Mouse (Mus musculus): ENCODE measurements around the gene Meig1. TPM values are rescaled to one million over a fixed set of nuclear protein-coding genes. Genes with fewer than 3 reads are reported as not detected.
A peak's percentile ranks its signal among the peaks of the same experiment; 100 is the strongest.

Gene Meig1
- polyA plus RNA-seq (2015; fragmentation: Nextera tagmentation; extraction: Ambion mirVana), result 5.5 and 6.0 TPM in 2 replicates

- H3K4me2 ChIP-seq, result peak within 1 kb of the TSS; percentile 93
These were observed at the start of gene Meig1 for GRCm38 (mm10) chr2:3422548-3422947. Gene Meig1 (minus strand): TSS chr2:3422648.

GRCm38 (mm10) chr2:3456590-3456989 lies 34.1 kb upstream of the Meig1 start:
- no peak for ATAC-seq (ENCODE audit: low FRiP score, low read depth)
- H3K36me3 ChIP-seq, result peaks cover 52% of the 10 kb centered on the region
- WGBS, result 79% methylated on average over 4 of the region's 4 CpGs

More at GRCm38 (mm10) chr2:3422548-3422947, at the start of gene Meig1:
- Histone ChIP-seq H3K9ac (no peak within 1 kb of the TSS), H3K4me3 (no peak within 1 kb of the TSS), H3K27me3 (peaks cover 6% of the 10 kb centered on the region; the same call in 1 of the 2 replicates), H3K36me3 (0 out of 2 replicates have a peak, but pooled peaks cover 3% of the 10 kb centered on the region), H3K27ac (replicated peaks) (no peak within 1 kb of the TSS), H3K4me1 (replicated peaks) (peaks cover 21% of the 10 kb centered on the region), H3K9me3 (no peaks in the 10 kb centered on the region)
- no peak for ATAC-seq (ENCODE audit: low FRiP score, low read depth)
- WGBS, result 74% methylated on average over 3 of the region's 3 CpGs

GRCm38 (mm10) chr2:3453096-3453495 lies 30.6 kb upstream of the Meig1 start:
- Histone ChIP-seq H3K36me3 (peaks cover 56% of the 10 kb centered on the region), H3K27ac (replicated peaks) (no peak overlapping the region), H3K4me2 (no peak overlapping the region), H3K4me3 (no peak overlapping the region), H3K27me3 (no peaks in the 10 kb centered on the region), H3K4me1 (replicated peaks) (no peaks in the 10 kb centered on the region), H3K9me3 (no peaks in the 10 kb centered on the region), H3K9ac (no peak overlapping the region)
- WGBS, result 84% methylated on average over 3 of the region's 3 CpGs
- ATAC-seq (ENCODE audit: low FRiP score, low read depth), result no peak

More at GRCm38 (mm10) chr2:3456590-3456989, 34.1 kb upstream of the Meig1 start:
- Histone ChIP-seq H3K9ac (no peak overlapping the region), H3K9me3 (no peaks in the 10 kb centered on the region), H3K27ac (replicated peaks) (no peak overlapping the region), H3K4me1 (replicated peaks) (no peaks in the 10 kb centered on the region), H3K27me3 (no peaks in the 10 kb centered on the region), H3K4me2 (no peak overlapping the region), H3K4me3 (no peak overlapping the region)

DNA sequence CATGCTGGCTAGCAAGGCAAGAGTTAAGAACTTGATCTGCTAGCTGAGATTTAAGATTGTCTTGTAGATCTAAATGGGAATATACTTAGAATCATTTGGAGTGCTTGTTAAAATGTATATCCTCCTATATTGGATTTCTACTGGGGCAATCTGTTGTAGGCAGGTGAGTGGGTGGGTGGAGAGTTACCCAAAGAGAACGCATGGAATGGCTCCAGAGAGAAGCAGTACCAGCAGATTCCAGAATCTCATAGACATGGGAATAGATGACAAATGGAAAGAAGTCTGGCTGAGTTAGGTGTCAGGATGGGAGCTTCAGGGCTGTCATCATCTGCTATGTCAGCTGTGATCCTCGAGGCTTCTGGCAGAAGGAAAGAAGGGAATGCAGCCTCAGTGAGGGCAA lies 27.0 kb upstream of the Meig1 start:
- Histone ChIP-seq H3K27ac (replicated peaks) (no peak overlapping the region), H3K27me3 (no peaks in the 10 kb centered on the region), H3K36me3 (peaks cover 56% of the 10 kb centered on the region), H3K9ac (no peak overlapping the region), H3K4me2 (no peak overlapping the region), H3K9me3 (no peaks in the 10 kb centered on the region), H3K4me1 (replicated peaks) (no peaks in the 10 kb centered on the region), H3K4me3 (no peak overlapping the region)
- WGBS, result 85% methylated on average over 2 of the region's 2 CpGs
- no peak for ATAC-seq (ENCODE audit: low FRiP score, low read depth)

- H3K36me3 ChIP-seq, result peaks cover 57% of the 10 kb centered on the region
- H3K27me3 ChIP-seq, result no peaks in the 10 kb centered on the region
- no peak overlapping the region for H3K4me2 ChIP-seq
- no peak overlapping the region for H3K27ac ChIP-seq (replicated peaks)
- no peak overlapping the region for H3K4me3 ChIP-seq
- WGBS, result 79% methylated on average over 4 of the region's 4 CpGs
- H3K9ac ChIP-seq, result no peak overlapping the region
- H3K9me3 ChIP-seq, result no peaks in the 10 kb centered on the region
- H3K4me1 ChIP-seq (replicated peaks), result no peaks in the 10 kb centered on the region
- no peak for ATAC-seq (ENCODE audit: low FRiP score, low read depth)
These were observed 23.5 kb upstream of the Meig1 start for GRCm38 (mm10) chr2:3445984-3446383.

DNA sequence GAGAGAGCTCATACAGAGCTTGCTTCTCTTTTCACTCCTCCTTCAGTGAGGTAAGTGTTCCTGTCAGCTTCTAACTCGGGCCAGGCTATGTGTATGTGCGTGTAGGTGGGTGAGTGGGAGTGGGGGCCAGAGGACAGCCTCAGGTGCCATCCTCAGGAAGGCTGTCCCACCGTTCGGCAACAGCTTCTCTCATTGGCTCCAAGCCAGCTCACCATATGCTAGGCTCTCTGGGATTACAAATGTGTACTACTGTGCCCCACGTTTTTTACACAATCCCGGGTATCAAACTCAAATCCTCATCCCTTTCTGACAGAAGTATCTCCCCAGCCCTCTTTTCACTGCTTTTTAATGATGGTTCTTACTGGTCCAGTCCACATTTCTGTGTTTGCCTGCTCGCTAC lies 21.8 kb upstream of the Meig1 start:
- H3K9me3 ChIP-seq, result no peaks in the 10 kb centered on the region
- no peak overlapping the region for H3K9ac ChIP-seq
- no peaks in the 10 kb centered on the region for H3K4me1 ChIP-seq (replicated peaks)
- ATAC-seq (ENCODE audit: low FRiP score, low read depth), result no peak
- no peak overlapping the region for H3K27ac ChIP-seq (replicated peaks)
- H3K27me3 ChIP-seq, result no peaks in the 10 kb centered on the region
- H3K4me3 ChIP-seq, result no peak overlapping the region
- H3K36me3 ChIP-seq, result peaks cover 52% of the 10 kb centered on the region
- 76% methylated on average over 7 of the region's 7 CpGs for WGBS
- H3K4me2 ChIP-seq, result no peak overlapping the region

GRCm38 (mm10) chr2:3437956-3438355 lies 15.5 kb upstream of the Meig1 start:
- no peaks in the 10 kb centered on the region for H3K9me3 ChIP-seq
- no peak for ATAC-seq (ENCODE audit: low FRiP score, low read depth)
- H3K36me3 ChIP-seq, result peaks cover 22% of the 10 kb centered on the region
- no peak overlapping the region for H3K9ac ChIP-seq
- no peak overlapping the region for H3K27ac ChIP-seq (replicated peaks)
- no peaks in the 10 kb centered on the region for H3K27me3 ChIP-seq
- 48% methylated on average over 7 of the region's 7 CpGs for WGBS
- H3K4me3 ChIP-seq, result no peak overlapping the region
- H3K4me2 ChIP-seq, result no peak overlapping the region
- no peaks in the 10 kb centered on the region for H3K4me1 ChIP-seq (replicated peaks)

- H3K4me3 ChIP-seq, result no peak overlapping the region
- H3K27me3 ChIP-seq, result no peaks in the 10 kb centered on the region
- no peaks in the 10 kb centered on the region for H3K9me3 ChIP-seq
- ATAC-seq (ENCODE audit: low FRiP score, low read depth), result no peak
- peaks cover 20% of the 10 kb centered on the region; the same call in 1 of the 2 replicates for H3K36me3 ChIP-seq
- H3K4me2 ChIP-seq, result no peak overlapping the region
- no peak overlapping the region for H3K27ac ChIP-seq (replicated peaks)
- H3K9ac ChIP-seq, result no peak overlapping the region
- WGBS, result 80% methylated on average over 6 of the region's 6 CpGs
- H3K4me1 ChIP-seq (replicated peaks), result no peaks in the 10 kb centered on the region
These were observed 13.1 kb upstream of the Meig1 start for GRCm38 (mm10) chr2:3435369-3436061.

GRCm38 (mm10) chr2:3430956-3431355 lies 8.5 kb upstream of the Meig1 start:
- no peak overlapping the region for H3K9ac ChIP-seq
- 92% methylated on average over 9 of the region's 9 CpGs for WGBS
- H3K27me3 ChIP-seq, result no peaks in the 10 kb centered on the region
- no peaks in the 10 kb centered on the region for H3K9me3 ChIP-seq
- H3K36me3 ChIP-seq, result peaks cover 17% of the 10 kb centered on the region; the same call in 1 of the 2 replicates
- no peaks in the 10 kb centered on the region for H3K4me1 ChIP-seq (replicated peaks)
- no peak overlapping the region for H3K4me3 ChIP-seq
- no peak for ATAC-seq (ENCODE audit: low FRiP score, low read depth)
- no peak overlapping the region for H3K4me2 ChIP-seq
- H3K27ac ChIP-seq (replicated peaks), result no peak overlapping the region

- peak overlapping the region; percentile 61 for H3K9ac ChIP-seq
- no peak overlapping the region for H3K27ac ChIP-seq (replicated peaks)
- ATAC-seq (ENCODE audit: low FRiP score, low read depth), result no peak
- H3K9me3 ChIP-seq, result no peaks in the 10 kb centered on the region
- H3K4me1 ChIP-seq (replicated peaks), result peaks cover 16% of the 10 kb centered on the region
- H3K27me3 ChIP-seq, result no peaks in the 10 kb centered on the region
- peak overlapping the region; percentile 93 for H3K4me2 ChIP-seq
- 0 out of 2 replicates have a peak, but pooled peaks cover 3% of the 10 kb centered on the region for H3K36me3 ChIP-seq
- H3K4me3 ChIP-seq, result peak overlapping the region; percentile 70
- 6% methylated on average over 10 of the region's 10 CpGs for WGBS
These were observed 2.1 kb upstream of the Meig1 start for GRCm38 (mm10) chr2:3424579-3424910.

DNA sequence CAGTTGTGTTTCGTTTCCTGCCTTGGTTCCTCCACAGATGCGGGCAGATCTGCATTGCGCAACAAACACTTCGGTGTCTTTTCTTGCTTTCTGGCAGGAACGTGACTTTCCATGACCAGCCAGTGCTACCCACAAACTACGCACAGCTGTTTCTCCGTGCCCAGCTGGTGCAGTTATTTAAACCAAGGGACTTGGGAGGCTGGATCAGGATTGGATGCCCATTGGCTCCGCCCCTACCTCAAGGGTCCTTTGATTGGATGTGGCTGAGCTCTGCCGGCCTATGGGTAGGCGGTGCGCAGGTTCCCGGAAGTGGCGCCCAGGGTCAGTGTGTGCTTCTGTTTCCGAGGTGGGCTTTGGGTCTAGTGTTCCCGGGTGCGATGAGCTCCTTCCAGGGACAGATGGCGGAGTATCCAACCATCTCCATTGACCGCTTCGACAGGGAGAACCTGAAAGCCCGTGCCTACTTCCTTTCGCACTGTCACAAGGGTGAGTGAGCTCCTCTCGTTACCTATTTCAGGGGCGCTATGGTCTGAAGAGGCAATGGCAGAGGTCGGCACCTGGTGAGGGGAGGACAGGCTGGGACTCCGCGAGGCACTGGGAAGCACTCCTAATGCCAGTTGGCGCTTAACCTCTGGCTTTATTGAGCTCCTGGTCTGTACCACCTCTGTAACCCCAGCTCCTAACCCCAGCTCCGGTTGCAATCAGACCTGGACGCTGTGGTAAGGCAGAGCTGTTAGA lies 1.6 kb upstream of the Meig1 start, which contains the start of gene Dclre1c:
Gene Dclre1c (plus strand): TSS at position 291 of the 738 bp plus-strand sequence.
- Histone ChIP-seq H3K4me1 (replicated peaks) (peaks cover 16% of the 10 kb centered on the region), H3K9me3 (no peaks in the 10 kb centered on the region), H3K9ac (peak within 1 kb of the TSS; percentile 61), H3K27me3 (no peaks in the 10 kb centered on the region), H3K27ac (replicated peaks) (0 out of 2 replicates have a peak within 1 kb of the TSS, but pooled peaks have one; percentile 31), H3K36me3 (0 out of 2 replicates have a peak, but pooled peaks cover 3% of the 10 kb centered on the region), H3K4me2 (peak within 1 kb of the TSS; percentile 93), H3K4me3 (peak within 1 kb of the TSS; percentile 70)
- ATAC-seq (ENCODE audit: low FRiP score, low read depth), result peak; percentile 99
- WGBS, result 1% methylated on average over 29 of the region's 29 CpGs

- WGBS, result 37% methylated on average over 4 of the region's 4 CpGs
- ATAC-seq (ENCODE audit: low FRiP score, low read depth), result no peak
- Histone ChIP-seq H3K27ac (replicated peaks) (no peak overlapping the region), H3K4me2 (no peak overlapping the region), H3K9ac (no peak overlapping the region), H3K4me3 (no peak overlapping the region), H3K9me3 (no peaks in the 10 kb centered on the region), H3K36me3 (no peaks in the 10 kb centered on the region), H3K27me3 (peaks cover 11% of the 10 kb centered on the region; the same call in 1 of the 2 replicates), H3K4me1 (replicated peaks) (peaks cover 21% of the 10 kb centered on the region)
These were observed 2.3 kb downstream of the Meig1 start for GRCm38 (mm10) chr2:3420157-3420556.

All from hindbrain, embryonic 15.5 days (tissue).